10 mouse cellular contexts compared by ENCODE assay signal in genomic region chr2:152933614-152934013, GRCm38 (mm10). TPM values are rescaled to one million over a fixed set of nuclear protein-coding genes. Genes with fewer than 3 reads are reported as not detected.
DNase-seq lines count a peak whose midpoint lies in the region; ATAC-seq lines count a peak whose summit lies in the region.
"Had no signal": no experiment of that assay in that cellular context is flagged by ENCODE, and none has a peak within 500 bp of the region (broad histone marks: within the 10 kb centered on the region; RNA-seq: fewer than 3 reads in every experiment).

No protein-coding gene starts in this region.

- H3K4me3 ChIP-seq in heart, embryonic 11.5 days (ENCODE audit: low read depth, low read length), result no peak overlapping the region
- H3K4me3 ChIP-seq: embryonic facial prominence, embryonic 13.5 days had no signal

- peaks cover 3% of the 10 kb centered on the region; the same call in 1 of the 2 replicates for H3K4me1 ChIP-seq in heart, embryonic 11.5 days (ENCODE audit: control insufficient read depth, insufficient read depth, low read length)

- no peak overlapping the region for H3K4me2 ChIP-seq in heart, embryonic 11.5 days
- H3K4me2 ChIP-seq: embryonic facial prominence, embryonic 13.5 days had no signal

- no peak overlapping the region for H3K27ac ChIP-seq in heart, embryonic 11.5 days (ENCODE audit: low read depth, low read length)
- H3K27ac ChIP-seq: embryonic facial prominence, embryonic 13.5 days; macrophage had no signal

- 35% methylated on average over 5 of the region's 5 CpGs for WGBS in heart, embryonic 11.5 days (ENCODE audit: insufficient replicate concordance)

- H3K9me3 ChIP-seq in heart, embryonic 11.5 days (replicated peaks; ENCODE audit: control insufficient read depth, low read length), result no peaks in the 10 kb centered on the region
- H3K9me3 ChIP-seq: embryonic facial prominence, embryonic 13.5 days had no signal

- H3K9ac ChIP-seq in heart, embryonic 11.5 days (ENCODE audit: low read depth, low read length), result no peak overlapping the region

- no peaks in the 10 kb centered on the region for H3K36me3 ChIP-seq in heart, embryonic 11.5 days (ENCODE audit: control insufficient read depth, insufficient read depth, low read length)
- H3K36me3 ChIP-seq: embryonic facial prominence, embryonic 13.5 days had no signal

- peak; percentile 81 to 88 for DNase-seq in heart, adult 18-20 months
- peak; percentile 93 for DNase-seq in 416B (ENCODE audit: low read depth)
- DNase-seq in adipocyte (ENCODE audit: low spot score), result peak; percentile 88
- peak; percentile 62 for DNase-seq in embryo, embryonic 9.5 days (ENCODE audit: extremely low spot score)
- DNase-seq in kidney, adult 9 months, result peak; percentile 47
- peak; percentile 47 to 69 for DNase-seq in lung, postnatal 4 days

- peaks cover 20% of the 10 kb centered on the region for H3K27me3 ChIP-seq in heart, embryonic 11.5 days (ENCODE audit: control insufficient read depth, insufficient read depth, low read length)

- ATAC-seq in heart, embryonic 11.5 days (replicated peaks; ENCODE audit: insufficient number of reproducible peaks, low FRiP score, low TSS enrichment), result no peak
- no peak for ATAC-seq in activated CD4-positive, CD25-positive, alpha-beta regulatory T cell, adult 4 months

RNA-seq across cellular contexts. Expression of gene Foxs1, which starts 0.6 kb away (rescaled TPM):
- 1 to 10 TPM; 2.2 to 2.6 TPM for total RNA-seq in heart, adult 18-20 months (2021)
- polyA plus RNA-seq in heart, embryonic 11.5 days (2014; fragmentation: Nextera tagmentation; extraction: Ambion mirVana), result 0.52 and 0.83 TPM in 2 replicates
- not detected for polyA plus RNA-seq in activated CD4-positive, CD25-positive, alpha-beta regulatory T cell, adult 4 months (2017; shearing (Covaris generic))
- polyA plus RNA-seq: macrophage had no signal

RNA-seq across cellular contexts. Expression of gene Dusp15, which starts 17.9 kb away (rescaled TPM):
- not detected for total RNA-seq in heart, adult 18-20 months (2021)
- polyA plus RNA-seq in heart, embryonic 11.5 days (2014; fragmentation: Nextera tagmentation; extraction: Ambion mirVana), result 0.07 TPM in 1 of 2 replicates, not detected in the other
- not detected for polyA plus RNA-seq in activated CD4-positive, CD25-positive, alpha-beta regulatory T cell, adult 4 months (2017; shearing (Covaris generic))
- polyA plus RNA-seq: macrophage had no signal

RNA-seq across cellular contexts. Expression of gene Mylk2, which starts 22.5 kb away (rescaled TPM):
- under 1 TPM in 1 of 2 experiments, not detected in 1; 0.13 TPM for total RNA-seq in heart, adult 18-20 months (2021)
- not detected in 2 replicates for polyA plus RNA-seq in heart, embryonic 11.5 days (2014; fragmentation: Nextera tagmentation; extraction: Ambion mirVana)
- not detected for polyA plus RNA-seq in activated CD4-positive, CD25-positive, alpha-beta regulatory T cell, adult 4 months (2017; shearing (Covaris generic))
- polyA plus RNA-seq: embryonic facial prominence, embryonic 13.5 days; macrophage had no signal

RNA-seq across cellular contexts. Expression of gene Ttll9, which starts 28.7 kb away (rescaled TPM):
- not detected for total RNA-seq in heart, adult 18-20 months (2021)
- polyA plus RNA-seq in heart, embryonic 11.5 days (2014; fragmentation: Nextera tagmentation; extraction: Ambion mirVana), result 0.76 TPM in 1 of 2 replicates, not detected in the other
- polyA plus RNA-seq in activated CD4-positive, CD25-positive, alpha-beta regulatory T cell, adult 4 months (2017; shearing (Covaris generic)), result 1 to 10 TPM; 1.2 to 1.3 TPM
- polyA plus RNA-seq: macrophage had no signal
